Mouse (Mus musculus) small intestine, adult 2 months (tissue): ENCODE measurements around the gene 4931414P19Rik. TPM values are rescaled to one million over a fixed set of nuclear protein-coding genes. Genes with fewer than 3 reads are reported as not detected.

Experiments used
- H3K27ac ChIP-seq: fragments of 200-500 bp; 2 replicates; pipeline ENCODE4 v1.5.1; 2012; ENCODE audit warnings: low read depth, low read length, control low read depth, inconsistent platforms; ENCODE audit not compliant: insufficient read depth
- H3K27me3 ChIP-seq: fragments of 200-500 bp; 2 replicates; pipeline ENCODE4 v1.6.1; 2012; ENCODE audit warnings: mild to moderate bottlenecking, moderate library complexity, low read length, inconsistent platforms; ENCODE audit not compliant: control insufficient read depth, insufficient read depth
- H3K36me3 ChIP-seq: fragments of 200-500 bp; 2 replicates; pipeline ENCODE4 v1.6.1; 2012; ENCODE audit warnings: mild to moderate bottlenecking, low read length, control low read depth, inconsistent platforms; ENCODE audit not compliant: control insufficient read depth, insufficient read depth
- H3K4me1 ChIP-seq: fragments of 200-500 bp; 2 replicates; pipeline ENCODE4 v1.6.1; 2012; ENCODE audit warnings: low read length, inconsistent platforms, mixed read lengths; ENCODE audit not compliant: control insufficient read depth, insufficient read depth, insufficient read length
- H3K4me3 ChIP-seq: fragments of 200-500 bp; 2 replicates; pipeline ENCODE4 v1.5.1; 2012; ENCODE audit warnings: low read depth, mild to moderate bottlenecking, control low read depth, inconsistent platforms, low read length, moderate library complexity
- CTCF ChIP-seq: fragments of 200-500 bp; IDR thresholded peaks from 2 replicates; pipeline ENCODE4 v1.5.1; 2012; ENCODE audit warnings: low read depth, mild to moderate bottlenecking, control low read depth, inconsistent platforms, low read length, moderate library complexity, mixed read lengths; ENCODE audit not compliant: insufficient replicate concordance, insufficient read length; ENCODE audit errors: extremely low read depth
- POLR2A ChIP-seq: fragments of 200-500 bp; IDR thresholded peaks from 2 replicates; pipeline ENCODE4 v1.6.1; 2012; ENCODE audit warnings: low read depth, mild to moderate bottlenecking, control low read depth, inconsistent platforms, low read length, moderate library complexity
- WGBS: fragments of 180-500 bp; shearing (Covaris S2); methylation state at CpG from one replicate; pipeline ENCODE4 v1.1.7; 2018; 5-methylcytosine and 5-hydroxymethylcytosine counted together
- polyA plus RNA-seq: library from polyadenylated mRNA; depleted of rRNA; stranded (reverse); fragments of >200 nt; gene quantifications from 2 replicates; pipeline ENCODE4 v1.2.3, GENCODE M21; 2012; rRNA removed

The 4931414P19Rik gene
- polyA plus RNA-seq, 1 experiment: 5.6 TPM

- H3K36me3 ChIP-seq: peaks cover 23% of the 10 kb centered on the region
These were observed 61.1 kb downstream of the 4931414P19Rik start for GRCm38 (mm10) chr14:54544703-54545102.

GRCm38 (mm10) chr14:54540771-54541170, 65.0 kb downstream of the 4931414P19Rik start:
- 85% methylated on average over 11 of the region's 11 CpGs for WGBS
- Histone ChIP-seq H3K27ac (no peak overlapping the region), H3K4me1 (no peaks in the 10 kb centered on the region), H3K27me3 (no peaks in the 10 kb centered on the region), H3K36me3 (peaks cover 15% of the 10 kb centered on the region), H3K4me3 (no peak overlapping the region)
- TF ChIP-seq POLR2A (no peak), CTCF (no peak)

More at GRCm38 (mm10) chr14:54544703-54545102, 61.1 kb downstream of the 4931414P19Rik start:
- H3K27me3 ChIP-seq: no peaks in the 10 kb centered on the region
- H3K4me1 ChIP-seq: no peaks in the 10 kb centered on the region
- TF ChIP-seq POLR2A: no peak
- no peak for TF ChIP-seq CTCF
- no peak overlapping the region for H3K4me3 ChIP-seq
- no peak overlapping the region for H3K27ac ChIP-seq
- WGBS: 89% methylated on average over 5 of the region's 5 CpGs

- no peak overlapping the region for H3K4me3 ChIP-seq
- H3K36me3 ChIP-seq: peaks cover 7% of the 10 kb centered on the region
- 98% methylated on average over 2 of the region's 2 CpGs for WGBS
- no peaks in the 10 kb centered on the region for H3K27me3 ChIP-seq
- TF ChIP-seq POLR2A: no peak
- no peak for TF ChIP-seq CTCF
- no peaks in the 10 kb centered on the region for H3K4me1 ChIP-seq
- H3K27ac ChIP-seq: no peak overlapping the region
These were observed 67.2 kb downstream of the 4931414P19Rik start for GRCm38 (mm10) chr14:54538580-54538979.

Other genes starting within 250 kb of the 4931414P19Rik start
- 73.2 and 120 TPM in 2 replicates for gene Oxa1l, start 245.2 kb downstream of the 4931414P19Rik start, polyA plus RNA-seq
- gene Slc7a7, start 188.2 kb downstream of the 4931414P19Rik start, polyA plus RNA-seq: 110 and 341 TPM in 2 replicates
- gene Mrpl52, start 179.1 kb downstream of the 4931414P19Rik start, polyA plus RNA-seq: 186 and 284 TPM in 2 replicates
- 59.9 and 66.0 TPM in 2 replicates for gene Mmp14, start 174.4 kb downstream of the 4931414P19Rik start, polyA plus RNA-seq
- 139 and 303 TPM in 2 replicates for gene Lrp10, start 141.9 kb downstream of the 4931414P19Rik start, polyA plus RNA-seq
- gene Rem2, start 129.9 kb downstream of the 4931414P19Rik start, polyA plus RNA-seq: 0.20 and 0.76 TPM in 2 replicates
- gene Prmt5, start 88.5 kb downstream of the 4931414P19Rik start, polyA plus RNA-seq: 5.8 and 9.8 TPM in 2 replicates
- gene Haus4, start 51.4 kb downstream of the 4931414P19Rik start, polyA plus RNA-seq: 4.7 and 11.8 TPM in 2 replicates
- gene Ajuba, start 28.4 kb downstream of the 4931414P19Rik start, polyA plus RNA-seq: 2.6 and 3.0 TPM in 2 replicates
- gene Psmb5, start 12.0 kb upstream of the 4931414P19Rik start, polyA plus RNA-seq: 122 and 160 TPM in 2 replicates
- not detected in 2 replicates for gene Psmb11, start 15.4 kb upstream of the 4931414P19Rik start, polyA plus RNA-seq
- gene Gm17606, start 35.0 kb upstream of the 4931414P19Rik start, polyA plus RNA-seq: not detected in 2 replicates
- 3.1 and 4.6 TPM in 2 replicates for gene Cdh24, start 35.4 kb upstream of the 4931414P19Rik start, polyA plus RNA-seq
- gene 1700123O20Rik, start 80.2 kb upstream of the 4931414P19Rik start, polyA plus RNA-seq: 21.9 and 47.4 TPM in 2 replicates
- gene Acin1, start 80.9 kb upstream of the 4931414P19Rik start, polyA plus RNA-seq: 32.5 and 76.4 TPM in 2 replicates
- not detected in 2 replicates for gene Gm29776, start 92.8 kb upstream of the 4931414P19Rik start, polyA plus RNA-seq
- gene Cebpe, start 106.2 kb upstream of the 4931414P19Rik start, polyA plus RNA-seq: 4.2 and 4.4 TPM in 2 replicates
- gene Slc7a8, start 176.0 kb upstream of the 4931414P19Rik start, polyA plus RNA-seq: 39.5 and 174 TPM in 2 replicates
- gene Rnf212b, start 208.1 kb upstream of the 4931414P19Rik start, polyA plus RNA-seq: not detected in 2 replicates